Mouse (Mus musculus) cerebellum, adult 2 months (tissue): ENCODE data around the gene Pglyrp4.

Experiments
- CTCF ChIP-seq: fragments of 200-500 bp; IDR thresholded peaks from 2 replicates; pipeline ENCODE4 v1.5.1; 2011; ENCODE audit warnings: low read depth, mild to moderate bottlenecking, control low read depth, low read length, moderate library complexity, borderline replicate concordance; ENCODE audit not compliant: insufficient read depth
- POLR2A ChIP-seq: fragments of 200-500 bp; IDR thresholded peaks from 2 replicates; pipeline ENCODE4 v1.6.1; 2011; ENCODE audit warnings: low read length, control low read depth, borderline replicate concordance; ENCODE audit not compliant: insufficient read depth

DNA sequence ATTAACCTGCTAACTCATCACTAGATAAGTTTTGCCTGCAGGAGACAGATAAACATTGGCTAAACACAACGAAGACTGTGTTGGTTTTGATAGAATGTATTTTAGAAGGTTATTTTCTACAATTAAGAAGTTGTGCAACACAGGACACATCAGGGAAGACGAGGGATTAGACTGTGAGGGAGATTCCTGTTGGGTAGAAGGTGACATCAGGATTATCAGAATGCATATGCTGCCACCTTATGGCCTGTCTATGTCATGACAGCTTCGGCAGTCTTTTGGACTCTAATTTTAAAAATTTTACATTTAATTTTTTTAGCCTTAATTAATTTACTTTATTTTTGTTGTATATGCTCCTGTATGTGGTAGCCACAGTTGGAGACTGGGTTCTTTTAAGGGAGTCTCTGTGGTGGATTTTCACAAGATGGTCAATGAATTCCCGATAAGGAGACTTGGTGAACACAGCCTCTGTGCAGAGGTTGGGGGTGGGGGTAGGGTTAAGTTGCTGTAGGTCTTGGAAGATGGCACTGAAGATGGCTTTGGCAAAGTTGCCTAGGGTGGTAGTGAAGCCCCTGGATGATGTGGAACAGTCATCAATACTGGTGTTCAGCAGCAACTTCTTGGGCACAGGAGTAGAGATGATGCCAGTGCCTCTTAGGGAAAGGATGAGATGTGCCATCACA lies 18.0 kb upstream of the Pglyrp4 start:
- TF ChIP-seq POLR2A = no peak
- peak; percentile 32; the same call in 1 of the 2 replicates for TF ChIP-seq CTCF
